Mouse (Mus musculus): ENCODE data around the gene Sptbn1.
A peak's percentile ranks its signal among the peaks of the same experiment; 100 is the strongest.

The Sptbn1 gene

GRCm38 (mm10) chr11:30210100-30210811, 57.7 kb downstream of the Sptbn1 start:
- DNase-seq (ENCODE audit: low read depth), result no peak

DNA sequence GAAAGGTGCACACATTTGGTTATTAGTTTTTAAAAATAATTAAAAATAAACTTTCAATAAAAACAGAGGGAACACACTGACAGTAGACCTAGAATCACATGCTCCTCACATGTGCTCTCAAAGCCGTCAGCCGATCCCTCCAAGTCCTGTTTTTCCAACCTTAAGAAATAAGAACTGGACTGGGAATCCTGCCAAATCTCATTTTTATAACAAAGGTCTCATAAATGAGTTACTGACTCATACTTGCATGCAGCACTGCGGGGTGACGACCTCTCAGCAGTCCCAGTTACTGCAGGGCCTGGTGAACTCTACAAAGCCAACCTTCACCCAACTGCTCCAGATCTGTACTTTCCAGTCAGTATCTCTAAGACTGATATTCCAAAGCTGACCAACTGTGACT, 58.5 kb downstream of the Sptbn1 start:
- DNase-seq (ENCODE audit: low read depth), result no peak

DNA sequence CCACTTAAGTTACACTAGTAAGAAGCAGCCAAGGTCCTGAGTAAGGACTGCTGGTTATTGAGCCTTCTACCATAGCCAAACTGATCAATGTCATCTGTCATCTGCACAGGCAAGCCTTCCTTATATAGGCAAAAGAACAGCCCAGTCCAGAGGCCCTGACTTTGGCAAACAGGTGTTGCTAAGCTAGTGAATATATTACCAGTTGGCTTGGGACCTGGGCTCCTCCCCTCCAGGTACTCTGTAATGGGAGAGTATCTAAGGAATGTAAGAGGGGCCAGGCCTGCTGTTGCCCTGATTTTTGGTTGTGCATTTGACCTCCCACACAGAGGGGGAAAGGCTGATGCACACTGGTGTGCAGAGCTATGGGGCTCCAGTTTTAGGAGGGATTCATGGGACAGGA, 63.6 kb downstream of the Sptbn1 start:
- DNase-seq (ENCODE audit: low read depth), result no peak

- no peak for DNase-seq (ENCODE audit: low read depth)
These were observed 67.6 kb downstream of the Sptbn1 start for GRCm38 (mm10) chr11:30200391-30200790.

DNA sequence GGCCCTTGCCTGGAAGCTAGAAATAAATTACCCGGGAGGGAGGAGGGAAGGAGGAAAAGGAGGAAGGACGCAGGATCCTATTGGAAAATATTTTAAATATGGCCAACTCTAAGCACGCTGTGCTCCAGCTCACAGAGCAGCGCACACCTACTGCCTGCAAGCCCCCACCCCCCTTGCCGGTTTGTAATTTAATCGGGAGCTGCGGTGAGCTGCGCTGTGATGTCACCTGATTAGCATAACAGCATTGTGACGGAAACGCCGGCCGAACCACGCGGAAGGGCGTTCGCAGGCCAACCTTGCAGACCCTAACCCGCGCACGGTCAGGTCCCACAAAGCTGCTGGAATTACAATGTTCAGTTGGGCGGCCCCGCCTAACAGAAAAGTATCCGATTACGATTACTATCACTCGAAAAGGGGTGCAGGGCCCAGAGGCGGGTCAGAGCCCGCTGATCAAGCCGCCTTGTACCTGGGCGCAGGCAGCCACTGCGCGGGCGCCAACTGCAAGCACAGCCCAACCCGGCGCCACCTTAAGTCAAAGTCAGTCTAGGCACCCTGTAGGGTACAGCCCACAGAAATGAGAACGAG, 69.8 kb downstream of the Sptbn1 start:
- DNase-seq (ENCODE audit: low read depth), result peak; percentile 41

DNA sequence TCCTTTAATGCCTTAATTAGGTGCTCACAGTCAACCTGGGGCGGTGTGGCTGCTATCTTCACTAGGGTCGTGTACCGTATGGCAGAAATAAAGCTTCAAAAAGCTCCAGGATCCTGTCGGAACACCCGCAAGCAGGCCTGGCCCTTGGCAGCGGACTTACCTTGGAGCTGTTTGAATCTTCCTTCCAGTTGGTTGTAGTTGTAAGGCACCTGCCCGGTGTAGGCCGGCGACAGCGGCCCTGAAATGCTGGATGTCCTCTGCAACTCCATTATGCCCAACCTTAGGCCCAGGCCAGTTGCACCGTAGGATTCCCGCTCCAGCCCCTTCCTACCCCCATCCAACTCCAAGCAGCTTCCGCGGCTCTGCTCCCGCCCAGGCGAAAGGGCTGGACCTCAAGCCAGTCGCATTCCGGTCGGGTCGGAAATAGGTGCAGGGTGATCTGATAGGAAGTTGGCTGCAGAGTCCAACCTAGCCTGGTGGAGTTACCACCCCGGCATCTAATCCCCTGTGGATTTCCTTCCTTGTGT, 70.3 kb downstream of the Sptbn1 start:
- no peak for DNase-seq (ENCODE audit: low read depth)

GRCm38 (mm10) chr11:30196368-30197070, 71.5 kb downstream of the Sptbn1 start:
- no peak for DNase-seq (ENCODE audit: low read depth)

DNA sequence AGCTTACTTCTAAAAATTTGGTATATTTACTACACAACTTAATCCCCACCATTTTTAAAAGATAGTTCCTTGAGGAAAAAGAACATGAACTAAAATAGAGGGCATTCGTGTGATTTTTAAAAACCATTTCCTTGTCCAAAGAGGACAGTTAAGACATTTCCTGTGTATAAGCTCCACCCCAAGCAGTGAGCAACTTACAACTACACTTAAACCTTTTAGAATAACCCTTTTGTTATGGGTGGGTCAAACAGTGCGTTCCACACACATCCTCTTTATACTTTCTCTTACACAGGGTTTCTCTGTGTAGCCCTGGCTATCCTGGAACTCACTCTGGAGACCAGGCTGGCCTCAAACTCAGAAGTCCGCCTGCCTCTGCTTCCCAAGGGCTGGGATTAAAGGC, 72.2 kb downstream of the Sptbn1 start:
- DNase-seq (ENCODE audit: low read depth), result no peak

DNA sequence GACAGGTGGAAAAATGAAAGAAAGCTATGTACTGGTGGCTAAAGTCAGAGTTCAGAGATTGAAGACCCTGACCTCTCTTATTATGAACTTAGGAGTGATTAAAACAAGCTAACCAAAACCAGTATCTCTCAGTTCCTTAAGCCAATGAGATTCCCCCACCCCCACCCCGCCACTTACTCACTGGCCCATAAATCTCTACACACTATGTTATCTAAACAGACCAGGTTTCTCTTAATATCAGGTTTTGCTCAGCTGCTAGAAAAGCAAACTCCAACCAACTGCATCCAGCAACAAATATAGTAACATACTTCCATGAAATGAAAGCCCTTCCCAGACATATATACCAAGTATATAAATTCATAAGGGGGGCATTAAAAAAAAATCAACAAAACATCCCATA, 73.2 kb downstream of the Sptbn1 start:
- no peak for DNase-seq (ENCODE audit: low read depth)

- DNase-seq (ENCODE audit: low read depth), result no peak
These were observed 77.0 kb downstream of the Sptbn1 start for GRCm38 (mm10) chr11:30190959-30191358.

DNA sequence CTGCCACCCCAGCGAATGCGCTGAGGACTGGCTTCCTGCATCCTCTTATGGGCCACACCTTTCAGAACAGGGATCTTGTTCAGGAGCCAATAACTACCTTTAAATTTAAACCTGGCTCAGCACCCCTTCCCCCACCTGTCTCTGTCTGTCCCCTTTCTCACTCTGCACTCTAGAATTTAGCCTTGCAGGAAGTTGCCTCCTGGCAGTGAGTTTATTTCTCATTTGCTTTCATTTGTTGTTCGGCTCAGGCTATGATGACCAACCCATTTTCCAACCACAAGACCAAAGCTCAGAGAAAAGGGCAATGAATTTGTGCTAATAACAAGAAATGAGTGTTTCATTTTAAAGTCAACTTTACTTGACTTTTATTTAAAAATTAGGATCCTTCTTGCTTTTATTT, 77.9 kb downstream of the Sptbn1 start:
- DNase-seq (ENCODE audit: low read depth), result no peak

DNA sequence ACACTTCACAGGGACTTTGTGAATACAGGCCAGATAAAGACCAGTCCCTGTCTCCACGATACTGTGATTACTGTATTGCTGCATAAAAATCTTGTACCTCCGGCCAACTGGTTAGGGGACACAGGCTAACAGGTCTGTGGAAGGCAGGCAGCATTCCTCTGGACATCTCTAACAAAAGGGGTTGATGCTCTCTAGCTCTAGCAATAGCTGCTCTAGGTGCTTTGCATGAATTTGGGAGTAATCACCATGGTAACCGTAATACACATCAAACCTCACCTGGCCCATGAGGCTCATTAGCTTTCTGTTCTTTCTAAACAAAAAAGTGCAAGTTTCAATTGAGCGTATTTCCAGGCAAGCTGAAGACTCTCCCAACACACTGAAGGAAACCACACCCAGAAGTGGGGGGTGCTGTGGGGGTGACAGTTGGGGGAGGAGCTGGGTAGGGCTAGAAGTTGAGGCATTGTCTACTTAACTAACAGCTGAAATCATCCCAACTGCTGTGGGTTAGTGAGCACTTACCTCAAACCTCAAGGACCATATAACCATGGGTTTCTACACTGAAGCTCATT, 81.0 kb downstream of the Sptbn1 start:
- no peak for DNase-seq (ENCODE audit: low read depth)

- no peak for DNase-seq (ENCODE audit: low read depth)
These were observed 83.4 kb downstream of the Sptbn1 start for GRCm38 (mm10) chr11:30184527-30184926.

DNA sequence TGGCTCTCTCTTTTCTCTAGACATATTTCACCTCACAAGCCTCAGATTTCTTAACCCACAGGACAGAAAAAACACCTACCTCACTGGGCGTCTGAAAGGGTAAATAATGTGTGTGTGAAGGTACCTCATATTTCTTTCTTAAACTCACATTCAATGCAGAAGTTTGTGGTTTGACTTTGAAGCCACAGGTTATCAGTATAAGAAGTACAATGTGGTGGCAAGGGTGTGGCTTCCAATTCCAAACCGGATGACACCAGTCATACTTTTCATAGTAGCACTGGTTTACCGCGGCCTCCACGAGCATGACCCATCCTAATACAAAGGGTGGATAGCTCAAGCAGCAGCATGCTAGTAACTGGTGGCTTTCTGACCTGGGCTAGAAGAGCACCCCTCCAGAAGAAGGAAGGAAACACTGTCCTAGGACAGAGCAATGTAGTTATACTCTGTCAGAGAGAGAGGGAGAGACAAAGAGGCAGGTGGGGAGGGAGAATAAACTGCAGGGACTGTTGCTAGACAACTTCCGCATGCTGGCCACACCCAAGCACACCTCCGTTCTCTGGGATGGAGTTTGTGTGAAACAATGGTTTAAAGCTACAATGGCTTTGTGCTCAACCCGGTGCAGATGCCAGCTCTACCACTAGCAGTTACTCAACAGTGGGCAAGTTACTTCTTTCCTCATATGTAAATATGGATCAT, 85.1 kb downstream of the Sptbn1 start:
- no peak for DNase-seq (ENCODE audit: low read depth)

GRCm38 (mm10) chr11:30178193-30178592, 89.8 kb downstream of the Sptbn1 start:
- DNase-seq (ENCODE audit: low read depth), result no peak

DNA sequence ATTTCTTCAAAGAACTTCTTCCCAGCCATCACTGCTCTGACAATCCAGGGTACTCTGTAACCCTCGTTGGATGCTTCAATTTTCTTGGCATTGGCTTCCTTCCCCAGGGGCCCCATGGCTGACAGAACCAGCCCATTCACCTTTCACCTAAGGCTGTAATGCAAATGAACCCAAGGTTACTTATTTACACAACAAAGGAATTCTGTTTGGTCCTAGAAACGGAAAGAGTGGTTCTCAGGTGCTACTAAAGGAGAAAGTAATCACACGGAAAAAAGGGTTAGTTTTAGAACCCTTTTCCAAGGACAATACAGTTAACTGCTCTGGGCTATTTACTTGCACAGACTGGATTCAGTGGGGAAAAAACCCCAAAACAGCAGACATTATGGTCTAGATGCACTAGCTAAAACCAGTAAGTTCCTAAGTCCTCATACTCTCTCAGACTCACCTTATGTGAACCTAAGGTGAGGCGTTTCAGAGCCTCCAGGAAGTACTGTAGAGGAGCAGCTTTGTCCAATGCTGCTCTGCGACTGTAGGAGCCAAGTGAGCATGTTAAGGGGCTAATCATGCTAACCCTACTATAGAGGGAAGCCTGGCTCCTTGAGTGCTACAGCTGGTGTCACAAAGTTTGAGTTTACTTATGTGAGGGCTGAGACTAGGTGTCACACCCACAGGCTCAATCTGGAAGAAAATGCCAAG, 90.7 kb downstream of the Sptbn1 start:
- DNase-seq (ENCODE audit: low read depth), result no peak

GRCm38 (mm10) chr11:30176111-30176510, 91.9 kb downstream of the Sptbn1 start:
- no peak for DNase-seq (ENCODE audit: low read depth)

GRCm38 (mm10) chr11:30175623-30176022, 92.4 kb downstream of the Sptbn1 start:
- no peak for DNase-seq (ENCODE audit: low read depth)

GRCm38 (mm10) chr11:30171586-30172178, 96.3 kb downstream of the Sptbn1 start:
- DNase-seq (ENCODE audit: low read depth), result no peak

DNA sequence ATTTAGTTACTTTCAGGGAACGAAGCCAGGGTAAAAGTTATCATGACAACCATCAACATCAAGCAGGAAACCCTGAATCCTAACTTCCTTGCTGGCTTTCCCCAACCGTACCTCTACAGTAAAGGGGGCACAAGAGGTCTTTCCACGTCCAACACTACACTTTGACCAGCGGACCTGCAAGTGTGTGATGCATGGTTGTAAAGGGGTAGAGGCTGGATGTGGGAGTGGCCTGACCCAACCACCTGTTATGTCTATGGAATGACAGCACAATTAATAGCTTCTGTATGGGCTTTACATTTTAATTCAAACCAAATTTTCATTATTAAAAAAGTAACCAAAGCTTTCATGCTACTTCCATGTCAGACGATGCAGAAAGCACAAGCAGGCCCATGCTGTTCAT, 96.8 kb downstream of the Sptbn1 start:
- no peak for DNase-seq (ENCODE audit: low read depth)

- DNase-seq (ENCODE audit: low read depth), result no peak
These were observed 101.4 kb downstream of the Sptbn1 start for GRCm38 (mm10) chr11:30166551-30166922.

Measured in c-Kit-positive CD71-positive TER-119-negative erythroid progenitor cells, embryonic 14.5 days (primary cell).